Mouse (Mus musculus): ENCODE results near the gene Rbm19. TPM values are rescaled to one million over a fixed set of nuclear protein-coding genes. Genes with fewer than 3 reads are reported as not detected.

The Rbm19 gene
- total RNA-seq, 2 experiments from 2014 or later: 17.0 to 18.3 TPM

DNA sequence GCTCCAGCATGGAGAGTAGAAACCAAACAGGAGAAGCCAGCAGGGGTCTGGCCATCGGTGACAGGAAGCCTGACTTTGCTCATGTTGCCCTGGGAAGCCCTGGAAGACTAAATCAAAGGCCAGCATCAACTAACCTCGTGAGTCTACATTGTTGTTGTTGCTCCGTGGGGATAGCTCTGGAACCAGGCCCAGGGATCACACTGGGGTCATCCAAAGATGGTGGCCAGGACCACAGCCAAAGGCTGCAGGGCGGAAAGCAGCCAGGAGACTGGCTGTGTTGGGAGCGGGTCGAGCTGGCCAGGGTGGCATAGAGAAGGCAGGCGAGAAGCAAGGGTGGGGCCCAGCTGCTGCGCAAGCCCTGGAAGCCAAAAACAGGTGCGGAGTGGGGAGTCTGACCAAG, 75.4 kb downstream of the Rbm19 start:
- intact Hi-C loops (cut with DNase I): no loop called here
- no peak for DNase-seq

DNA sequence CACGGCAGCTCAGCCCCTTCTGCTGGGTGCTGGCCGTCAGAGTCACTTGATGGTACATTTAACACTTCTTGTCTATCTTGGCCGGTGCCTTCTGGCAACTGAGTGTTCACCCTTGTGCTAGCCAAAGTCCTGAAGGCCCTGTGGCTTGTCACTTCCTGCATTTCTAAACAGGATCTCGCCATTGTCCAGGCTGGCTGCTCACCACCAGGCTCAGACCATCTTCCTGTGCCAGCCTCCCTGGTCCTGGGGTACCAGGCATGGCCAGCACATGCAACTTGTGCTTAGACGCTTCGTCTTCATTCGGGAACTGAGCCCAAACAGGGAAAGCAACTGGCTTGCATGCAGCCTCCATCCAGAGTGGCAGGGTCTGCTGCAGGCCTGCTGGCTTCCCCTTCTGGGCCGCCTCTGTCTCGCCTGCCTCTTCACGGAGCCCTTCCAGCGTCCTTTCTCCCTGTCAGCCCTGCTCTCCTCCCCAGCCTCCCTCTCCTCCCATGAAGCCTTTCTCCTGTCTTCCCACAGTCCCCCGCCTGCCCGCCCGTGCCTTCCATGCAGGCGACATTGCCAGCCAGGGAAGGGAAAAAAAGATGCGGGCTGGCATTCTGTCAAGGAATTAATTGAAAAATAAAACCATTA, 78.2 kb downstream of the Rbm19 start:
- no peak for DNase-seq
- intact Hi-C loops (cut with DNase I): no loop called here

DNA sequence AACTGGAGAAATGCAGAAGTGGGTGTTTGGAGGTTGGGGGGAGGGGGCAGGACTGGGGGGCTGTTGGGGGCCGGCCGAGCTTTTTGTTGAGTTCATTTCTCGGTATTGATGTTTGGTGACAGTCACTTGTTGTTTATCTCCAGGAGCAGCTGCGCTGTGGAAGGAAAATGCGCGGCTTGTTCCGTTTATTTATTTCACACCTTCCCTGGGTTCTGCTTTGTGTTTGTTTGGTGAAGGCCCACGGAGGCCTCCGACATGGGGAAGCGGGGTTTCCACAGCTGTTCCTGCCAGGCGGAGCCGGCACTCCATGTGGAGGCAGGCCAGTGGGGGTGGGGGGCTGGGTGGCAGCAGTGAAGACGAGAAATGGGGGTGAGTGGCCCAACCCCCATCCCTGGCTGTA, 78.7 kb downstream of the Rbm19 start:
- intact Hi-C loops (cut with DNase I): no loop called here

DNA sequence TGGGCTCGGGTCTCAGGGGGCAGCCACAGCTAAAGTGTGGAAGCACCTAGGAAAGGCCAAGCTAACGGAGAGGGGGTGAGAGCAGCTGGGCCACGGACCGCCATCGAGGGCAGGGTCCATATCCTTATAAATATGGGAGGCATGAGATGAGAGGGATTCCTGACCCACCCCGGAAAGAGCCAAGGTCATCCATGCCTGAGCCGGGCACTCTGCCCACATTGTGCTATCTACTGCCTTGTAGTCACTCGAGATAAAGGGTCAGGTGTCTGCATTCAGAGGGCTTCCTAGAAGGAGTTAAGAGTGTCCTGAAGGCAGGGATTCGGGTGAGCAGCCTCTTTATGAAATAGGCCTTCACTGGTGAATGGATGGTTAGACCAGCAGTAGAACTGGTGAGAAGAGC, 80.6 kb downstream of the Rbm19 start:
- intact Hi-C loops (cut with DNase I): no loop called here
- DNase-seq: no peak

More for the DNA sequence above, 78.7 kb downstream of the Rbm19 start:
- DNase-seq: no peak

DNA sequence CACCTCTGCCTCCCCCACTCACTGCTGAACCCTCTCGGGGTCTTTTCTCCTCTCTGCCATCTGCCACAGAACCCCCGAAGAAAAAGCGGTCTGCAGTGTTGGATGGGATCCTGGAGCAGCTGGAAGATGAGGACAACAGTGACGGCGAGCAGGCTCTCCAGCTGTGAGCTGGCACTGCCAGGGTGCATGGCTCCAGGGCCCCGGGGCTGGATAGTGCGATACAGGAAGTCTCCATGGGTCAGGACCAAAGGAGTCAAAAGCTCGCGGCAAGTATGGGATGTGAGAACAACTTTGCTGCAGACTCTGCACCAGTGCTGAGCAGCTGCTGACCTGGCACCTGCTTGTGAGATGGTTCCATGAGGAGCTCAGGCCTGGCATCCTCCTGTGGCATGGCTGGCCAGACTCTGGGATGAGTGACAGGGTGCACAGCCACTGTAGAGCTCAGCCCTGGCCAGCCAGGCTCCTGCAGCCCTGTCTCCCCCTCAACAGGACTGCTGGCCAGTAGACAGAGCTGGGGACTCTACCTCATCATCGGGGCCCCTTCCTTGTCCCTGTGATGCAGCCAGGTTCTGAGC, 81.6 kb downstream of the Rbm19 start:
- intact Hi-C loops (cut with DNase I): no loop called here
- DNase-seq: no peak

DNA sequence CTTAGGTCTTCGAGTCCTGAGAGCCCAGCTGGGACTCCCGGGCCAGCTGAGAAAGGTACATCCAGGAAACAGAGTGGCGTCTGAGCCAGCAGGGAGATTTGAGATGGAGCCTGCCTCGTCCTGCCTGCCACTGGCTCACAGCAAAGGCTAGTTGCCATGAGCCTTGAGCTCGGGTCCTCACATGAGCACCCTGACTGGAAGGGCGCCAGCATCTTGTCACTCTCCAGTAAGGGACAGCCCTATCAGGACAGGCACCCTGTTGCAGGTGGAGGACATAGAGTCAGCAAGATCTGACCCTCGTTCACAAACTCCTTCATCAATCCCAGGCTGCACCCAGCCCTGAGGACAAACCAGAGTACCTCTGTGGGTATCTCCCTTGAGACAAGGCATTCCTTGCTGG, 83.6 kb downstream of the Rbm19 start:
- DNase-seq: no peak
- intact Hi-C loops (cut with DNase I): no loop called here

DNA sequence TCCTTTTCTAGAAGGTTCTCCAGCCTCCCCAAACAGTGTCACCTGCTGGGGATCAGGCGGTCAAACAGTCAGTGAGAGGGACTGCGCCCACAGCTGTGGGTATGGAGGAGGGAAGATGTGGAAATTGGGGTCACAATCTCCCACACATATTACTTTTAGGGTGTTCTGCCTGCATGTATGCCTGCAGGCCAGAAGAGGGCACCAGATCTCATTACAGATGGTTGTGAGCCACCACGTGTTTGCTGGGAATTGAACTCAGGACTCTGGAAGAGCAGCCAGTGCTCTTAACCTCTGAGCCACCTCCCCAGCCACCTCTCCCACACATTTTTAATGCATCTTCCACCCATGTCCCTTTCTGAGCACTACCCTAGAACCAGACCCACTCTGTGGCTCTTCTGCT, 88.1 kb downstream of the Rbm19 start:
- no peak for DNase-seq
- intact Hi-C loops (cut with DNase I): no loop called here

DNA sequence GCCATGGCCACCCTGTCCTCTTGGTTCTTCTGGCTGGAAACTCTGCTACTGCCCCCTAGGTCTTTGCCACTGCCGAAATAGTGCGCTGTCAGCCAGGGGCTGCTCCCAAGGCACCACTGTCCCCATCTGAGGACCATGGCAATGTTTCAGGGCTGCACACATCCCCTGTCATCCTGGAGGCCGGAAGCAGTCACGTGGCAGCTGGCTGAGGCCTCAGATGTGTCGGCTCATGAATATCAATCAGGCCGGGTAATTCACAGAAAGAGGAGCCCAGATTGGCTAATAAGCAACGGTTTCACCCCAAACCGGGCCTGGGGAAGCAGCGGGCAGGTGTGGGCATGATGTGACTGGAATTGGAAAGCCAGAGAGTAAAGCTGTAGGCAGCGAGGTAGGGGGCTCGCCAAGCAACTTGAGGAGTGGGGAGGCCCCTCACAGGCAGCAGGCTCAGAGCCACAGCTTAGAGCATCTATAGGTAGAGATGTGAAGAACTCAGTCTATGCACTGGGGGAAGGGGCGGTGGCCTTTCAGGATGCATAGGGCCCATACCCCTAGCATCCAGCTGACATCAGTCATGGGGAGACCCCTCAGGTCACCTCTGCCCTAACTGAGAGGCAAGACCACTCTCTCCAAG, 90.2 kb downstream of the Rbm19 start:
- intact Hi-C loops (cut with DNase I): no loop called here

DNA sequence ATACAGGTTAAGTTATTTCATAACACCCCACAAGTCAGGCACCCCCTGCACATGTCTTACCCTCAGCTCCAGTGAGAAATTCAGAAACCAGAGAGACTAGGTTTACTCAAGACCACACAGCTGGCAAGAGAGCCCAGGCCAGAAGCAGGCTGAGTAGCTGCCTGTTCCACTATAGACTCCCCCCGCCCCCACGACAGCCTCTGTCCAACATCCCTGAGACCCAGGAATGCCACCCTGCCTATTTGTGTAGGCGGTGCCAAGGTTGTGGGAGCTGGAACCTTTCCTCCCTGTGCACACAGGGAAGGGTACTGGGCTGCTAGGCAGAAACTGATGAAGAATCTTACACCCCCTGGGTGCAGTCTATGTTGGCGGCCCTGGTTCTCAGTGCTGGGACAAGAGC, 91.2 kb downstream of the Rbm19 start:
- no peak for DNase-seq
- intact Hi-C loops (cut with DNase I): no loop called here

More for the DNA sequence above, 90.2 kb downstream of the Rbm19 start:
- DNase-seq: no peak

DNA sequence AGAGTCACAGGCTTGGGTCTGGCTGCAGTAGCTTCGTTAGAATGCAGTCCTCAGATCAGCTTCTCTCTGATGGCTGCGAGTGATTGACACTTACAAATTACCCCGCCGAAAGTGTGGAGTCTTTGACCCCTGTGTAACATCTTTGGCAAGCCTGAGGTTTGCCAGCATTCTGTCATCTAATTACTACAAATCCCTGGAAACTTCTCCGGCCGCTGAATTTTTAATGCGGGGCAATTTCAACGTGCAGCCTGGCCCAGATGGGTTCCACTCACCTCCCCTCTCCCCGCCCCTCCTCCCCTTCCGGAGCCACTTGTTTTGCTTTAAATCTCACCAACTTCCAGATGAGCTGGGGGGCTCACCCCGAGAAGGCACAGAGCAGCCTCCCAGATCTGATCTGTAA, 94.4 kb downstream of the Rbm19 start:
- DNase-seq: no peak
- intact Hi-C loops (cut with DNase I): loop anchor here (1.0 to 2.0 kb wide), 2 partner anchors 36 to 64 kb away; no protein-coding TSS in a partner anchor

DNA sequence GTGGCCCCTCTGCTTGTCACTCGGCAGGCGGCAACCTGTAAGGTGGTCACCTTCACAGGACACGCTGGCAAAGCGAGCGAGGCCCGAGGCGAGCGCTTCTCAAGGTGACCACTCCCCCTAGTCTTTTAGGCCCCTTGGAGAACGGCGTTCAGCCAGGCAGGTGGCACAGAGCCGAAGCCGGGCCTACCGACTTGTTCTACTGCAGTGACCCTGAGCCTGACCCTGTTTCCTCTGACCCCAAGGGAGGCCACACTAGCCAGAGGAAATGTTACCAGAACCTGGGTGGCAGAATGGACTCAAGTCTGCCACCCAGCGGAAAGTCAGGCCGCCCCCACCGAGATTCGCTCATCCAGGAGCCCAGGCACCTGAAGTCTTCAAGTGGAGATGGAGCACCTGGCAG, 94.9 kb downstream of the Rbm19 start:
- intact Hi-C loops (cut with DNase I): loop anchor here (1.0 to 2.0 kb wide), 2 partner anchors 36 to 65 kb away; no protein-coding TSS in a partner anchor
- DNase-seq: peak; percentile 45 to 59

DNA sequence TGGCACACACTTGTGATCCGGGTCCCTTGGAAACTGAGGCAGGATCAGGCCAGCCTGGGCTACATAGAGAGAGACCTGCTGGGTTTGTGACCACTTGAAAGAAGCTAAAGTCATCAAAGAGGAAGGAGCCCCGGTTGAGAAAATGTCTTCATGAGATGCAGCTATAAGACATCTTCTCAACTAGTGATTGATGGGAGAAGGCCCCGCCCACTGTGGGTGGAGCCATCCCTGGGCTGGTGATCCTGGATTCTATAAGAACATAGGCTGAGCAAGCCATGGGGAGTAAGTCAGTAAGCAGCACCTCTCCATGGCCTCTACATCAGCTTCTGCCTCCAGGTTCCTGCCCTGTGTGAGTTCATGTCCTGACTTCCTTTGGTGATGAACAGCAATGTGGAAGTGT, 98.2 kb downstream of the Rbm19 start:
- intact Hi-C loops (cut with DNase I): no loop called here
- no peak for DNase-seq

DNA sequence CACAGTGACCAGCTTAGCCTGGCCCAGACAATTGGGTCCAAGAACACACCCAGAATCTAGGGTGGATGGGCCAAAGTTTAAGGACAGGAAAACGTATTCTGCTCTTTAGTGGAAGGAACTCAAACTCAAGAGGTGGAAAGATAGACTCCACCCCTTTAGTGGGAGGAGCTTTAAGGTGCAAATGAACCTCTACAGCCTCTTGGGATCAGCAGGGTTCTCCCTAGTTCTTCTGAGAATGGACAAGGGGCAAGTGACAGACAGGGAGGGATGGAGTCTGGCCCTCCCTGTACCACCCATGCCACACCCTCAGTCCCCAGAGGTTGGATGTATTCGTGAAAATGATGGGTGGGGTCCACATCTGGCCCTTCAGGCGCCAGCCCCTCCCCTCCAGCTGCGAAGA, 105.0 kb downstream of the Rbm19 start:
- DNase-seq: no peak
- intact Hi-C loops (cut with DNase I): no loop called here

DNA sequence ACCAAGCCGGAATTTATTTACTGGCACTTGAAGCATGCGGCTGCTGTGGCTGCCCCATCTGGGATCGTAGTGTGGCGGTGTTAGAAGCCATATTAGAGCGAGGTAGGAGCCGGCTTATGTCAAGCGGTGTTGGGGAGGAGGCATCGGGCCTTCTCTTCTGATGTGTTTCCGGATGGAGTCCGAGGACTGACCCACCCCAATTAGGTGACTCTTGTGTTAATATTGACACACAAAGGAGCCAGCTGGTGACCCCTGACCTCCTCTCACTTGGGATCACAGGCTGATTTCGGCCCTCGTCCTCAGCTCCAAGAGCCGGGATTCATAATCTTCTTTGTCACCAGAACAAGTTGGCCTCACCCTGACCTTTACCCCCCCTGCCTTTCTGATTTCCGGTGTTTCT, 109.1 kb downstream of the Rbm19 start:
- intact Hi-C loops (cut with DNase I): no loop called here
- no peak for DNase-seq

DNA sequence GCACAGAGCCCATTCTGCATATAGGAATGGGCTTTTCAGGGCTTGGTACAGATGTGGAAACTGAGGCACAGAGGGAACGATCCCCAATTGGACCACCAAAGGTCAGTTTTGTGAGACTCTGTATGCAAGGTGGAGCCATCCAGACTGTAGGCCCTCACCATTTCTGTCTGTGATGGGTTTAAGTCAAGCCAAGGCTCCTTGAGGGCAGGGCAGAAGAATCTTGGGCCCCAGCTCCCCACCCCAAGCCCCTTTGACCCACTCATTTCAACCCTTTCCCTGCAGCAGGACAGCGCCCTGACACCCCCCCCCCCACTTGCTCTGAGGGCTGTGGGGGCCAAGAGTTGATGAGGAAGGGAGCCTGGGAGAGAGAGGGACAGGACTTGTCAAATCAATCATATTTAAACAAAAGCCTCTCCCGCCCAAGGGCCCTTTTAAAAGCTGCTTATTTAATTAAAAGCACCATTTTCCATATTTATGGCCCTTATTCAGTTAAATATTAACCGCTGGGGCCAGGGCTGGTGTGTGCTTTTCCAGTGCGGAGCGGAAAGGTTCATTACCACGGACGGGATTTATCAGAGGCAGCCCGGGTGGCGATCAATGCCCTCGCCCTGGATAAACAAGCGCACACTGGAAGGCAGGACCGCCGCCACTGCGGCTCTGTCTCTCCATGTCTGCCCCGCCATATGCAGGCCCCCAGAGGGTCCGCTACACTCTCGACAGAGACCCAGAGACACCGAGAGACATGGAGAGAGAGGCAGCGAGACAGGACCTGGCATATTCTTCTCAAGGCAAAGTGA, 112.5 kb downstream of the Rbm19 start:
- no peak for DNase-seq
- intact Hi-C loops (cut with DNase I): no loop called here

DNA sequence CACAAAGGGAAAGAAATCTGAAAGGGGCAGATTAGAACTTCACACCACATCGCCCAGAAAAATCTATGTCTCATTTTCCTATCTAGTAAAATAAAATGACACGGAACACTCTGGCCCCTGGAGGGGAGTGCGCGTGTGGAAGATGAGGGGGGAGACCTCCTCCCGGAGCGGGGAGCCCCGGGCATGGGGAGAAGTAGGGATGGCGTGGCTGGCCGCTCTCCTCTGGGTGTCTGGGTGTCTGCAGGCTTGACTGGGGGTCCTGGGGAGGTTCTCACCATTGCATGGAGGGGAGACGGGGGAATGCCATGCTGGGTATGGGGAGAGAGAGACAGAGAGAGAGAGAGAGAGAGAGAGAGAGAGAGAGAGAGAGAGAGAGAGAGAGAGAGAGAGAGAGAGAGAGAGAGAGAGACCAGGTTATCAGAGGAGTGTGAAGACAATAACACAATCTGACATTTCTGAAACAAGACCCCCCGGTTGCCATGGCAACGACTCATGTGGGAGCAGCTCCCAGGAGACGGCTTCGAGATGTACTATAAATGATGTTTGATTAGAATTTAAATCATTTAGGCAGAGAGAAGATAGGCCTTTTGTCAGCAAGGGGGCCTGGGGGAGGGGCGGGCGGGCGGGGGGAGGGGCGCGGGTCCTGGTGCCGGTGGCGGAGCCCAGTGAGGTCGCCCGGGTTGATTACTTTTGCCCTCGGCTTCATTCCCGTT, 115.3 kb downstream of the Rbm19 start:
- DNase-seq: no peak
- intact Hi-C loops (cut with DNase I): no loop called here

DNA sequence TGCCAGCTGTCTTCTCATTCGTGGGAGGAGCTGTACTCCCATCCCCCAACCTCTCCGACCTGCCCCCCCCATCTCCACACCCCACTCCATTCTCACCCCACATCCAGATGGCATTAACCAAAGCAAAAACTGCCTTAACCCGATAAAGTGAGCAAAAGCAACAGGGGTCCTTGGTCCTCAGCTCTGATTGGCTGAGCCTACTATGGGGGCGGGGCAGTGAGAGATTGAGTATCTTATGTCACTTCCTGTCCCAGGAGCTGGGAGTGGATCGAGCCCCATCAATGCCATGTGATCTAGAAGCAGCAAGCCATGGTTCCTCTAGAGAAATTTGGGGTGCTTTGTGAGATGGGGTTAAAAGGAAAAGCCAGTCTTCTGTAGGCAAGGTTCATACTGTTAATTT, 118.9 kb downstream of the Rbm19 start:
- intact Hi-C loops (cut with DNase I): no loop called here
- no peak for DNase-seq

DNA sequence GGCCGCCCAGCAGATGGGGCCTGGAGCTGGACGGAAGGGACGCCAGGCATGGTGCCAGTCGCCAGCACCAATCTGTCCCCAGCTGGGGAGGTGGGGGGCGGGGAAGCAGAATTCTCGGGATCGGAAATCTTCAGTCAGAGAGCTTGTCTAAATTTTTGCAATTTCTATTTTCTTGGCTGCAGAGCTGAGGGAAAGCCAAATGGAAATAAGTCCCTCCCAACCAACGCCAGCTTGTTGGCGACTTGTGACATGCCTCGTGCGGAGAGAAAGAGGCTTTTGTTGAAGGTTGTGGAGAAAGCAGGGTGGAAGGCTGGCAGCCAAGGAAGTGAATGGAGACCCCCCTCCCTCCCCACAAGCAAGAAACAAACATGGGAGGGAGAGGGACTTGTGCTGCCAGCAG, 119.3 kb downstream of the Rbm19 start:
- DNase-seq: peak; percentile 21 to 25
- intact Hi-C loops (cut with DNase I): no loop called here

DNA sequence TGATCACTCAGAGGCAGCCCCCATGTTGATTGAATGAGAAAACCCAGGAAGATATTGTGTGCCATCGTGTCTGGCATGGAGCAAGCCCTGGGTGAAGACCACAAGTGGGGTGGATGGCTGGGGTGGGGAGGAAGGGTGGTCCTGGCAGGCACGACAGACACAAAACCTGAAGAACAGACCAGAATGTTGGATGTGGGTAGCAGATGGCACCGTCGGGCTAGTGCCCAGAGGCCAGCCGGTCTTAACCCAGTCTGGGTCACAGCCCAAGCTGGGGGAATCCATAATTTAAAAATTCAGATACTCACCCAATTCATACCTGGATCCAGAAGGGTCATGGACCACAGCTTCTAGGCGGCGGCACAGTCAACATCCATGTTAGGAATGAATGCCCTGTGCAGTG, 123.8 kb downstream of the Rbm19 start:
- DNase-seq: no peak
- intact Hi-C loops (cut with DNase I): no loop called here

DNA sequence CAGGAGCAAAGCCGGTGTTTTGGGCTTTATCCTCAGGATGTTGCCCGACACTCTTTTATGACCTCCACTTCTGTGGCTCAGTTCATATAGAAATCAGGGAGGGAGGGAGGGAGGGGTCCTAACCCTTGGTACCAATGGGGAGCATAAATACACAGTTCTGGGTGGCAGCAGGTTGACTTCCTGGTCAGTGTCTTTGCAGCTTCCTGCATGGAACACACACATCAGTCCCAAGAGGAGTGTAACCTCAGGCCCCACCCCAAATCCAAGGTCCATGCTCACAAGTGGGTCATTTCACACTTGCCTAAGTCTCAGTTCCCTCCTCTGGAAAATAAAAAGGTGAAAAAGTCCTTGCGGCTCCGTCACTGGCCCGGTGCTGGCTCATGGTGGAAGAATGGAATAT, 129.1 kb downstream of the Rbm19 start:
- intact Hi-C loops (cut with DNase I): no loop called here
- DNase-seq: no peak
